Mouse (Mus musculus): ENCODE data around the gene Rbm8a.

Gene Rbm8a

GRCm38 (mm10) chr3:96669727-96670468 lies 40.2 kb downstream of the Rbm8a start, which contains the start of gene Ankrd35:
Gene Ankrd35, plus strand, starts transcription at chr3:96670131.
- DNase-seq (ENCODE audit: low read depth, low spot score): peak; percentile 81

GRCm38 (mm10) chr3:96671519-96671918 lies 41.8 kb downstream of the Rbm8a start:
- DNase-seq (ENCODE audit: low read depth, low spot score): no peak

GRCm38 (mm10) chr3:96673514-96673913 lies 43.8 kb downstream of the Rbm8a start:
- DNase-seq (ENCODE audit: low read depth, low spot score): no peak

GRCm38 (mm10) chr3:96674442-96674841 lies 44.7 kb downstream of the Rbm8a start:
- no peak for DNase-seq (ENCODE audit: low read depth, low spot score)

- no peak for DNase-seq (ENCODE audit: low read depth, low spot score)
These were observed 45.4 kb downstream of the Rbm8a start for GRCm38 (mm10) chr3:96675171-96675570.

- no peak for DNase-seq (ENCODE audit: low read depth, low spot score)
These were observed 46.0 kb downstream of the Rbm8a start for GRCm38 (mm10) chr3:96675690-96676089.

GRCm38 (mm10) chr3:96678456-96678855 lies 48.7 kb downstream of the Rbm8a start:
- DNase-seq (ENCODE audit: low read depth, low spot score): no peak

- DNase-seq (ENCODE audit: low read depth, low spot score): no peak
These were observed 49.5 kb downstream of the Rbm8a start for GRCm38 (mm10) chr3:96679159-96679674.

GRCm38 (mm10) chr3:96680269-96680956 lies 50.7 kb downstream of the Rbm8a start:
- DNase-seq (ENCODE audit: low read depth, low spot score): no peak

Data from skeletal muscle tissue, adult 2 months (tissue).